18 mouse cellular contexts compared by ENCODE assay signal in genomic region chr5:5266787-5267126, GRCm38 (mm10).
A peak's percentile ranks its signal among the peaks of the same experiment; 100 is the strongest.
DNase-seq lines count a peak whose midpoint lies in the region; ATAC-seq and TF ChIP-seq lines count a peak whose summit lies in the region.
"Had no signal": no experiment of that assay in that cellular context is flagged by ENCODE, and none has a peak within 500 bp of the region (broad histone marks: within the 10 kb centered on the region; RNA-seq: fewer than 3 reads in every experiment).

No protein-coding gene starts in this region.

- H3K27me3 ChIP-seq in hindbrain, embryonic 11.5 days (ENCODE audit: control insufficient read depth, insufficient read depth, low read length): no peaks in the 10 kb centered on the region
- no peaks in the 10 kb centered on the region for H3K27me3 ChIP-seq in hindbrain, embryonic 10.5 days (ENCODE audit: insufficient read depth, poor library complexity, severe bottlenecking)
- H3K27me3 ChIP-seq in midbrain, embryonic 13.5 days: no peaks in the 10 kb centered on the region
- no peaks in the 10 kb centered on the region for H3K27me3 ChIP-seq in midbrain, embryonic 16.5 days (ENCODE audit: control insufficient read depth, insufficient read depth, low read depth, low read length)
- H3K27me3 ChIP-seq in hindbrain, postnatal 0 days (ENCODE audit: insufficient read depth, low read length): no peaks in the 10 kb centered on the region
- H3K27me3 ChIP-seq in neural tube, embryonic 15.5 days (replicated peaks): no peaks in the 10 kb centered on the region
- H3K27me3 ChIP-seq in heart, embryonic 11.5 days (ENCODE audit: control insufficient read depth, insufficient read depth, low read length): no peaks in the 10 kb centered on the region
- H3K27me3 ChIP-seq: heart, embryonic 15.5 days; limb, embryonic 12.5 days; stomach, embryonic 15.5 days had no signal

- H3K9ac ChIP-seq in hindbrain, embryonic 11.5 days (ENCODE audit: low read depth, low read length): no peak overlapping the region
- H3K9ac ChIP-seq in midbrain, embryonic 13.5 days (replicated peaks): no peak overlapping the region
- no peak overlapping the region for H3K9ac ChIP-seq in midbrain, embryonic 16.5 days (ENCODE audit: low read depth, low read length)
- H3K9ac ChIP-seq in hindbrain, postnatal 0 days (replicated peaks; ENCODE audit: low read length): no peak overlapping the region
- H3K9ac ChIP-seq in neural tube, embryonic 15.5 days (replicated peaks): no peak overlapping the region
- H3K9ac ChIP-seq in heart, embryonic 11.5 days (ENCODE audit: low read depth, low read length): no peak overlapping the region
- H3K9ac ChIP-seq: heart, embryonic 15.5 days; limb, embryonic 12.5 days; liver, postnatal 0 days; stomach, embryonic 15.5 days had no signal

- H3K4me1 ChIP-seq in hindbrain, embryonic 11.5 days (replicated peaks; ENCODE audit: control insufficient read depth, insufficient read depth, low read length): no peaks in the 10 kb centered on the region; the same call in 1 of the 2 replicates
- H3K4me1 ChIP-seq in hindbrain, embryonic 10.5 days (replicated peaks): peaks cover 19% of the 10 kb centered on the region
- peaks cover 25% of the 10 kb centered on the region for H3K4me1 ChIP-seq in midbrain, embryonic 13.5 days (replicated peaks)
- peaks cover 9% of the 10 kb centered on the region; the same call in 1 of the 2 replicates for H3K4me1 ChIP-seq in midbrain, embryonic 16.5 days (ENCODE audit: control insufficient read depth, insufficient read depth, low read length)
- no peaks in the 10 kb centered on the region for H3K4me1 ChIP-seq in hindbrain, postnatal 0 days (ENCODE audit: insufficient read depth, low read length)
- H3K4me1 ChIP-seq in neural tube, embryonic 15.5 days: peaks cover 20% of the 10 kb centered on the region
- H3K4me1 ChIP-seq in heart, embryonic 11.5 days (ENCODE audit: control insufficient read depth, insufficient read depth, low read length): peaks cover 16% of the 10 kb centered on the region

- peak; percentile 59; the same call in 1 of the 2 replicates for ATAC-seq in hindbrain, embryonic 11.5 days (ENCODE audit: low FRiP score)
- peak; percentile 66; the same call in 1 of the 2 replicates for ATAC-seq in midbrain, embryonic 13.5 days
- ATAC-seq in midbrain, embryonic 16.5 days: no peak
- ATAC-seq in hindbrain, postnatal 0 days: peak; percentile 45; the same call in 1 of the 2 replicates
- 0 out of 2 replicates have a peak, but pooled peaks have one; percentile 34 for ATAC-seq in neural tube, embryonic 15.5 days (ENCODE audit: low FRiP score)
- no peak for ATAC-seq in heart, embryonic 11.5 days (replicated peaks; ENCODE audit: insufficient number of reproducible peaks, low FRiP score, low TSS enrichment)
- ATAC-seq: CD4-positive, CD25-positive, alpha-beta regulatory T cell, adult 4 months; inflammation-experienced regulatory T-cells, adult 6 months had no signal

- no peak for TF ChIP-seq CTCF in hindbrain, postnatal 0 days (IDR thresholded peaks at IDR 0.05; ENCODE audit: low read depth)

- DNase-seq in hindbrain, embryonic 11.5 days (ENCODE audit: low spot score): no peak
- no peak for DNase-seq in hindbrain, embryonic 10.5 days (ENCODE audit: low spot score)
- no peak for DNase-seq in hindbrain, postnatal 0 days (ENCODE audit: low spot score)
- no peak for DNase-seq in right cerebral cortex, postnatal 10 days (ENCODE audit: low spot score in 2 of 2)
- DNase-seq: thymus, postnatal 36 days had no signal

- no peak overlapping the region for H3K4me2 ChIP-seq in hindbrain, embryonic 11.5 days (replicated peaks; ENCODE audit: low read depth, low read length)
- H3K4me2 ChIP-seq in midbrain, embryonic 13.5 days (replicated peaks): no peak overlapping the region
- no peak overlapping the region for H3K4me2 ChIP-seq in midbrain, embryonic 16.5 days (ENCODE audit: low read length)
- no peak overlapping the region for H3K4me2 ChIP-seq in hindbrain, postnatal 0 days (ENCODE audit: low read depth, low read length)
- H3K4me2 ChIP-seq in neural tube, embryonic 15.5 days: no peak overlapping the region
- no peak overlapping the region for H3K4me2 ChIP-seq in heart, embryonic 11.5 days
- H3K4me2 ChIP-seq: heart, embryonic 15.5 days; limb, embryonic 12.5 days; liver, embryonic 11.5 days; stomach, embryonic 15.5 days had no signal

- WGBS in hindbrain, embryonic 11.5 days: 73% methylated on average over 3 of the region's 3 CpGs
- 86% methylated on average over 3 of the region's 3 CpGs for WGBS in hindbrain, embryonic 10.5 days
- WGBS in midbrain, embryonic 13.5 days: 76% methylated on average over 3 of the region's 3 CpGs
- WGBS in midbrain, embryonic 16.5 days: 87% methylated on average over 3 of the region's 3 CpGs
- 69% methylated on average over 3 of the region's 3 CpGs for WGBS in hindbrain, postnatal 0 days
- 82% methylated on average over 3 of the region's 3 CpGs for WGBS in neural tube, embryonic 15.5 days
- WGBS in heart, embryonic 11.5 days (ENCODE audit: insufficient replicate concordance): 79% methylated on average over 3 of the region's 3 CpGs

- no peaks in the 10 kb centered on the region for H3K9me3 ChIP-seq in hindbrain, embryonic 11.5 days (ENCODE audit: control insufficient read depth, low read length)
- no peaks in the 10 kb centered on the region for H3K9me3 ChIP-seq in hindbrain, embryonic 10.5 days
- no peaks in the 10 kb centered on the region for H3K9me3 ChIP-seq in midbrain, embryonic 13.5 days
- no peaks in the 10 kb centered on the region for H3K9me3 ChIP-seq in midbrain, embryonic 16.5 days (replicated peaks; ENCODE audit: control insufficient read depth, low read length, poor library complexity, severe bottlenecking)
- no peaks in the 10 kb centered on the region for H3K9me3 ChIP-seq in hindbrain, postnatal 0 days (ENCODE audit: low read length)
- H3K9me3 ChIP-seq in neural tube, embryonic 15.5 days (replicated peaks): no peaks in the 10 kb centered on the region
- H3K9me3 ChIP-seq in heart, embryonic 11.5 days (replicated peaks; ENCODE audit: control insufficient read depth, low read length): no peaks in the 10 kb centered on the region
- H3K9me3 ChIP-seq: embryonic facial prominence, embryonic 10.5 days; heart, embryonic 15.5 days; limb, embryonic 12.5 days; stomach, embryonic 15.5 days had no signal

- no peak overlapping the region for H3K27ac ChIP-seq in hindbrain, embryonic 11.5 days (ENCODE audit: low read depth, low read length)
- H3K27ac ChIP-seq in hindbrain, embryonic 10.5 days: no peak overlapping the region
- H3K27ac ChIP-seq in midbrain, embryonic 13.5 days: no peak overlapping the region
- H3K27ac ChIP-seq in midbrain, embryonic 16.5 days (ENCODE audit: low read length): no peak overlapping the region
- no peak overlapping the region for H3K27ac ChIP-seq in hindbrain, postnatal 0 days
- H3K27ac ChIP-seq in neural tube, embryonic 15.5 days (replicated peaks): no peak overlapping the region
- no peak overlapping the region for H3K27ac ChIP-seq in heart, embryonic 11.5 days (ENCODE audit: low read depth, low read length)
- H3K27ac ChIP-seq: embryonic facial prominence, embryonic 10.5 days; heart, embryonic 15.5 days; limb, embryonic 12.5 days; macrophage; stomach, embryonic 15.5 days had no signal

- H3K4me3 ChIP-seq in hindbrain, embryonic 11.5 days (ENCODE audit: low read depth, low read length): no peak overlapping the region
- no peak overlapping the region for H3K4me3 ChIP-seq in hindbrain, embryonic 10.5 days
- H3K4me3 ChIP-seq in midbrain, embryonic 13.5 days (replicated peaks): no peak overlapping the region
- H3K4me3 ChIP-seq in midbrain, embryonic 16.5 days (ENCODE audit: low read depth, low read length): no peak overlapping the region
- H3K4me3 ChIP-seq in hindbrain, postnatal 0 days (ENCODE audit: low read length): no peak overlapping the region
- no peak overlapping the region for H3K4me3 ChIP-seq in neural tube, embryonic 15.5 days (replicated peaks)
- no peak overlapping the region for H3K4me3 ChIP-seq in heart, embryonic 11.5 days (ENCODE audit: low read depth, low read length)
- H3K4me3 ChIP-seq: embryonic facial prominence, embryonic 10.5 days; heart, embryonic 15.5 days; limb, embryonic 12.5 days; stomach, embryonic 15.5 days had no signal

- no peaks in the 10 kb centered on the region for H3K36me3 ChIP-seq in hindbrain, embryonic 11.5 days (ENCODE audit: control insufficient read depth, insufficient read depth, low read length)
- no peaks in the 10 kb centered on the region for H3K36me3 ChIP-seq in hindbrain, embryonic 10.5 days
- H3K36me3 ChIP-seq in midbrain, embryonic 13.5 days: no peaks in the 10 kb centered on the region
- H3K36me3 ChIP-seq in midbrain, embryonic 16.5 days (ENCODE audit: control insufficient read depth, insufficient read depth, low read length): no peaks in the 10 kb centered on the region
- H3K36me3 ChIP-seq in hindbrain, postnatal 0 days (ENCODE audit: insufficient read depth, low read length): no peaks in the 10 kb centered on the region
- no peaks in the 10 kb centered on the region for H3K36me3 ChIP-seq in neural tube, embryonic 15.5 days
- H3K36me3 ChIP-seq in heart, embryonic 11.5 days (ENCODE audit: control insufficient read depth, insufficient read depth, low read length): no peaks in the 10 kb centered on the region
- H3K36me3 ChIP-seq: embryonic facial prominence, embryonic 10.5 days; heart, embryonic 15.5 days; limb, embryonic 12.5 days; stomach, embryonic 15.5 days had no signal

Comparison
In these comparisons a context has a peak if more than half of its experiments do, and no peak if none do; other contexts are left out.
1. ATAC-seq: peak in hindbrain, embryonic 11.5 days (single experiment), midbrain, embryonic 13.5 days (single experiment), hindbrain, postnatal 0 days (single experiment) and neural tube, embryonic 15.5 days (single experiment); none in midbrain, embryonic 16.5 days (single experiment) and heart, embryonic 11.5 days (single experiment).